Comparison of ENCODE assay signal across 10 mouse cellular contexts in genomic region chr8:124677078-124677477, GRCm38 (mm10). TPM values are rescaled to one million over a fixed set of nuclear protein-coding genes. Genes with fewer than 3 reads are reported as not detected.
DNase-seq lines count a peak whose midpoint lies in the region; ATAC-seq and TF ChIP-seq lines count a peak whose summit lies in the region.
"Had no signal": no experiment of that assay in that cellular context is flagged by ENCODE, and none has a peak within 500 bp of the region (broad histone marks: within the 10 kb centered on the region; RNA-seq: fewer than 3 reads in every experiment).

No protein-coding gene starts in this region.

- peaks cover 3% of the 10 kb centered on the region; the same call in 1 of the 2 replicates for H3K4me1 ChIP-seq in heart, embryonic 13.5 days
- no peaks in the 10 kb centered on the region for H3K4me1 ChIP-seq in neural tube, embryonic 12.5 days
- H3K4me1 ChIP-seq in intestine, embryonic 16.5 days (ENCODE audit: control insufficient read depth, insufficient read depth, low read length): no peaks in the 10 kb centered on the region
- H3K4me1 ChIP-seq in neural tube, embryonic 15.5 days: peaks cover 6% of the 10 kb centered on the region; the same call in 1 of the 2 replicates
- no peaks in the 10 kb centered on the region for H3K4me1 ChIP-seq in lung, postnatal 0 days (ENCODE audit: insufficient read depth, low read depth, low read length)

- TF ChIP-seq EP300 in lung, postnatal 0 days (IDR thresholded peaks at IDR 0.05): no peak

- 0 out of 2 replicates have a peak overlapping the region, but pooled peaks have one; percentile 20 for H3K27ac ChIP-seq in heart, embryonic 13.5 days (replicated peaks)
- no peak overlapping the region for H3K27ac ChIP-seq in neural tube, embryonic 12.5 days
- no peak overlapping the region for H3K27ac ChIP-seq in intestine, embryonic 16.5 days (ENCODE audit: low read length)
- peak overlapping the region; percentile 78 for H3K27ac ChIP-seq in neural tube, embryonic 15.5 days (replicated peaks)
- H3K27ac ChIP-seq in lung, postnatal 0 days (ENCODE audit: low read length): no peak overlapping the region
- H3K27ac ChIP-seq: gastrocnemius, adult 2 months had no signal

- H3K4me3 ChIP-seq in heart, embryonic 13.5 days: no peak overlapping the region
- H3K4me3 ChIP-seq in neural tube, embryonic 12.5 days: no peak overlapping the region
- H3K4me3 ChIP-seq in intestine, embryonic 16.5 days (ENCODE audit: low read length): no peak overlapping the region
- H3K4me3 ChIP-seq in neural tube, embryonic 15.5 days (replicated peaks): no peak overlapping the region
- H3K4me3 ChIP-seq in lung, postnatal 0 days (ENCODE audit: low read depth, low read length): no peak overlapping the region
- H3K4me3 ChIP-seq: gastrocnemius, adult 2 months had no signal

- H3K4me2 ChIP-seq in heart, embryonic 13.5 days: no peak overlapping the region
- no peak overlapping the region for H3K4me2 ChIP-seq in neural tube, embryonic 12.5 days (replicated peaks)
- H3K4me2 ChIP-seq in intestine, embryonic 16.5 days (ENCODE audit: low read depth, low read length): no peak overlapping the region
- no peak overlapping the region for H3K4me2 ChIP-seq in neural tube, embryonic 15.5 days
- no peak overlapping the region for H3K4me2 ChIP-seq in lung, postnatal 0 days (replicated peaks; ENCODE audit: low read depth, low read length)

- no peak for ATAC-seq in heart, embryonic 13.5 days (ENCODE audit: extremely low read depth, insufficient number of reproducible peaks, low FRiP score, low TSS enrichment)
- 0 out of 2 replicates have a peak, but pooled peaks have one; percentile 29 for ATAC-seq in neural tube, embryonic 12.5 days (ENCODE audit: low FRiP score, low read depth)
- ATAC-seq in intestine, embryonic 16.5 days: no peak
- peak; percentile 58 for ATAC-seq in neural tube, embryonic 15.5 days (ENCODE audit: low FRiP score)
- no peak for ATAC-seq in lung, postnatal 0 days

- WGBS in heart, embryonic 13.5 days: 89% methylated on average over 7 of the region's 7 CpGs
- WGBS in neural tube, embryonic 12.5 days: 91% methylated on average over 7 of the region's 7 CpGs
- WGBS in intestine, embryonic 16.5 days: 87% methylated on average over 7 of the region's 7 CpGs
- WGBS in neural tube, embryonic 15.5 days: 76% methylated on average over 7 of the region's 7 CpGs
- WGBS in lung, postnatal 0 days: 89% methylated on average over 7 of the region's 7 CpGs

- intact Hi-C loops in heart, postnatal 36 days (cut with DNase I): loop anchor here (1.0 to 5.0 kb wide), 2 partner anchors 60 to 150 kb away; no protein-coding TSS in a partner anchor
- intact Hi-C loops in gastrocnemius, postnatal 14 days (cut with DNase I; ENCODE audit: low total_unique reads): no loop called here

- DNase-seq in heart, postnatal 36 days: no peak
- no peak for DNase-seq in neural tube, embryonic 10.5 days (ENCODE audit: extremely low spot score, low spot score)
- no peak for DNase-seq in lung, postnatal 0 days (ENCODE audit: low spot score)
- DNase-seq in gastrocnemius, postnatal 14 days: no peak

- no peaks in the 10 kb centered on the region for H3K9me3 ChIP-seq in heart, embryonic 13.5 days
- H3K9me3 ChIP-seq in neural tube, embryonic 12.5 days: no peaks in the 10 kb centered on the region
- H3K9me3 ChIP-seq in intestine, embryonic 16.5 days (ENCODE audit: control insufficient read depth, low read length): no peaks in the 10 kb centered on the region
- no peaks in the 10 kb centered on the region for H3K9me3 ChIP-seq in neural tube, embryonic 15.5 days (replicated peaks)
- H3K9me3 ChIP-seq in lung, postnatal 0 days (ENCODE audit: low read length): no peaks in the 10 kb centered on the region

- H3K36me3 ChIP-seq in heart, embryonic 13.5 days: peaks cover 82% of the 10 kb centered on the region
- peaks cover 75% of the 10 kb centered on the region for H3K36me3 ChIP-seq in neural tube, embryonic 12.5 days
- peaks cover 5% of the 10 kb centered on the region; the same call in 1 of the 2 replicates for H3K36me3 ChIP-seq in intestine, embryonic 16.5 days (ENCODE audit: control insufficient read depth, insufficient read depth, low read length)
- peaks cover 68% of the 10 kb centered on the region for H3K36me3 ChIP-seq in neural tube, embryonic 15.5 days
- no peaks in the 10 kb centered on the region for H3K36me3 ChIP-seq in lung, postnatal 0 days (ENCODE audit: insufficient read depth, low read length)

- TF ChIP-seq CTCF in lung, postnatal 0 days (IDR thresholded peaks at IDR 0.05): no peak

- peak overlapping the region; percentile 63 for H3K9ac ChIP-seq in heart, embryonic 13.5 days
- H3K9ac ChIP-seq in neural tube, embryonic 12.5 days: no peak overlapping the region
- peak overlapping the region; percentile 40 for H3K9ac ChIP-seq in intestine, embryonic 16.5 days (ENCODE audit: low read depth, low read length)
- H3K9ac ChIP-seq in neural tube, embryonic 15.5 days (replicated peaks): no peak overlapping the region
- H3K9ac ChIP-seq in lung, postnatal 0 days (replicated peaks; ENCODE audit: low read depth): no peak overlapping the region

- no peaks in the 10 kb centered on the region for H3K27me3 ChIP-seq in heart, embryonic 13.5 days (replicated peaks)
- H3K27me3 ChIP-seq in neural tube, embryonic 12.5 days (replicated peaks): no peaks in the 10 kb centered on the region
- H3K27me3 ChIP-seq in intestine, embryonic 16.5 days (replicated peaks; ENCODE audit: control insufficient read depth, insufficient read depth, low read length): no peaks in the 10 kb centered on the region
- H3K27me3 ChIP-seq in neural tube, embryonic 15.5 days (replicated peaks): no peaks in the 10 kb centered on the region
- no peaks in the 10 kb centered on the region for H3K27me3 ChIP-seq in lung, postnatal 0 days (replicated peaks; ENCODE audit: insufficient read depth, low read length)
- H3K27me3 ChIP-seq: CH12.LX had no signal

RNA-seq across cellular contexts. Expression of gene 2310022B05Rik, which starts 13.9 kb away (rescaled TPM):
- polyA plus RNA-seq in heart, embryonic 13.5 days (2015; fragmentation: Nextera tagmentation; extraction: Ambion mirVana): 37.8 TPM in 2 replicates
- total RNA-seq in heart, postnatal 36 days (2021): 10 to 100 TPM; 68.7 to 73.6 TPM
- polyA plus RNA-seq in neural tube, embryonic 12.5 days (2016; fragmentation: Nextera tagmentation; extraction: Ambion mirVana): 26.8 and 27.4 TPM in 2 replicates
- polyA plus RNA-seq in intestine, embryonic 16.5 days (2015; fragmentation: Nextera tagmentation; extraction: Ambion mirVana): 17.0 and 20.8 TPM in 2 replicates
- 15.4 and 16.1 TPM in 2 replicates for polyA plus RNA-seq in neural tube, embryonic 15.5 days (2015; fragmentation: Nextera tagmentation; extraction: Ambion mirVana)
- 25.2 and 26.0 TPM in 2 replicates for polyA plus RNA-seq in lung, postnatal 0 days (2015; fragmentation: Nextera tagmentation; extraction: Ambion mirVana)
- 10 to 100 TPM; 21.4 to 25.8 TPM for total RNA-seq in gastrocnemius, postnatal 14 days (2021)

RNA-seq across cellular contexts. Expression of gene Ttc13, which starts 44.7 kb away (rescaled TPM):
- polyA plus RNA-seq in heart, embryonic 13.5 days (2015; fragmentation: Nextera tagmentation; extraction: Ambion mirVana): 27.0 and 28.2 TPM in 2 replicates
- total RNA-seq in heart, postnatal 36 days (2021): 10 to 100 TPM; 16.7 to 17.4 TPM
- 62.5 and 64.0 TPM in 2 replicates for polyA plus RNA-seq in neural tube, embryonic 12.5 days (2016; fragmentation: Nextera tagmentation; extraction: Ambion mirVana)
- polyA plus RNA-seq in intestine, embryonic 16.5 days (2015; fragmentation: Nextera tagmentation; extraction: Ambion mirVana): 34.7 and 35.0 TPM in 2 replicates
- polyA plus RNA-seq in neural tube, embryonic 15.5 days (2015; fragmentation: Nextera tagmentation; extraction: Ambion mirVana): 57.5 and 62.9 TPM in 2 replicates
- polyA plus RNA-seq in lung, postnatal 0 days (2015; fragmentation: Nextera tagmentation; extraction: Ambion mirVana): 24.0 and 30.7 TPM in 2 replicates
- 10 to 100 TPM; 16.9 to 22.3 TPM for total RNA-seq in gastrocnemius, postnatal 14 days (2021)

RNA-seq across cellular contexts. Expression of gene Arv1, which starts 44.9 kb away (rescaled TPM):
- 14.0 and 17.2 TPM in 2 replicates for polyA plus RNA-seq in heart, embryonic 13.5 days (2015; fragmentation: Nextera tagmentation; extraction: Ambion mirVana)
- 1 to 10 TPM; 3.6 to 5.6 TPM for total RNA-seq in heart, postnatal 36 days (2021)
- 33.0 and 35.9 TPM in 2 replicates for polyA plus RNA-seq in neural tube, embryonic 12.5 days (2016; fragmentation: Nextera tagmentation; extraction: Ambion mirVana)
- polyA plus RNA-seq in intestine, embryonic 16.5 days (2015; fragmentation: Nextera tagmentation; extraction: Ambion mirVana): 15.2 and 17.1 TPM in 2 replicates
- polyA plus RNA-seq in neural tube, embryonic 15.5 days (2015; fragmentation: Nextera tagmentation; extraction: Ambion mirVana): 28.2 and 30.6 TPM in 2 replicates
- 14.6 and 15.0 TPM in 2 replicates for polyA plus RNA-seq in lung, postnatal 0 days (2015; fragmentation: Nextera tagmentation; extraction: Ambion mirVana)
- total RNA-seq in gastrocnemius, postnatal 14 days (2021): 1 to 10 TPM; 2.8 to 3.3 TPM

Comparison
In these comparisons a context has a peak if more than half of its experiments do, and no peak if none do; other contexts are left out.
1. H3K27ac ChIP-seq: peak in heart, embryonic 13.5 days (single experiment) and neural tube, embryonic 15.5 days (single experiment); none in neural tube, embryonic 12.5 days (single experiment), intestine, embryonic 16.5 days (single experiment) and lung, postnatal 0 days (single experiment).
2. ATAC-seq: peak in neural tube, embryonic 12.5 days (single experiment) and neural tube, embryonic 15.5 days (single experiment); none in heart, embryonic 13.5 days (single experiment), intestine, embryonic 16.5 days (single experiment) and lung, postnatal 0 days (single experiment).
3. H3K9ac ChIP-seq: peak in heart, embryonic 13.5 days (single experiment) and intestine, embryonic 16.5 days (single experiment); none in neural tube, embryonic 12.5 days (single experiment), neural tube, embryonic 15.5 days (single experiment) and lung, postnatal 0 days (single experiment).